Mouse (Mus musculus) midbrain, embryonic 13.5 days (tissue): Measurements from ENCODE around the gene Olfr920. TPM values are rescaled to one million over a fixed set of nuclear protein-coding genes. Genes with fewer than 3 reads are reported as not detected.

ENCODE experiments used
- ATAC-seq: fragments of 200-750 bp; cut with Nextera tagmentation; 2 replicates; pipeline ENCODE4 v1.8.0; 2017; ENCODE audit warnings: mild to moderate bottlenecking, moderate TSS enrichment, moderate library complexity
- H3K27ac ChIP-seq: fragments of 300-500 bp; sonication (generic); 2 replicates; pipeline ENCODE4 v1.5.1; 2015; ENCODE audit warnings: inconsistent platforms, mild to moderate bottlenecking, moderate library complexity
- H3K27me3 ChIP-seq: fragments of 300-500 bp; sonication (generic); 2 replicates; pipeline ENCODE4 v1.6.1; 2015; ENCODE audit warnings: mild to moderate bottlenecking, inconsistent platforms
- H3K36me3 ChIP-seq: fragments of 300-500 bp; sonication (generic); 2 replicates; pipeline ENCODE4 v1.6.1; 2015; ENCODE audit warnings: mild to moderate bottlenecking, inconsistent platforms
- H3K4me1 ChIP-seq: fragments of 300-500 bp; sonication (generic); replicated peaks from 2 replicates; pipeline ENCODE4 v1.6.1; 2015; ENCODE audit warnings: inconsistent platforms
- H3K4me2 ChIP-seq: fragments of 300-500 bp; sonication (generic); replicated peaks from 2 replicates; pipeline ENCODE4 v1.6.1; 2015; ENCODE audit warnings: moderate library complexity, mild to moderate bottlenecking, inconsistent platforms
- H3K4me3 ChIP-seq: fragments of 300-500 bp; sonication (generic); replicated peaks from 2 replicates; pipeline ENCODE4 v1.5.1; 2015; ENCODE audit warnings: mild to moderate bottlenecking, inconsistent platforms
- H3K9ac ChIP-seq: fragments of 300-500 bp; sonication (generic); replicated peaks from 2 replicates; pipeline ENCODE4 v1.6.1; 2015; ENCODE audit warnings: mild to moderate bottlenecking, inconsistent platforms
- H3K9me3 ChIP-seq: fragments of 300-500 bp; sonication (generic); 2 replicates; pipeline ENCODE4 v1.6.1; 2016; ENCODE audit warnings: mild to moderate bottlenecking, inconsistent platforms
- WGBS: fragments of 180-500 bp; shearing (Covaris S2); methylation state at CpG from one replicate; pipeline ENCODE4 v1.1.7; 2015; 5-methylcytosine and 5-hydroxymethylcytosine counted together
- polyA plus RNA-seq: library from polyadenylated mRNA; unstranded; fragments of >200 nt; fragmentation: Nextera tagmentation; extraction: Ambion mirVana; gene quantifications from 2 replicates; pipeline ENCODE4 v1.2.1, GENCODE M21; 2015

The Olfr920 gene
- polyA plus RNA-seq: not detected in 2 replicates

DNA sequence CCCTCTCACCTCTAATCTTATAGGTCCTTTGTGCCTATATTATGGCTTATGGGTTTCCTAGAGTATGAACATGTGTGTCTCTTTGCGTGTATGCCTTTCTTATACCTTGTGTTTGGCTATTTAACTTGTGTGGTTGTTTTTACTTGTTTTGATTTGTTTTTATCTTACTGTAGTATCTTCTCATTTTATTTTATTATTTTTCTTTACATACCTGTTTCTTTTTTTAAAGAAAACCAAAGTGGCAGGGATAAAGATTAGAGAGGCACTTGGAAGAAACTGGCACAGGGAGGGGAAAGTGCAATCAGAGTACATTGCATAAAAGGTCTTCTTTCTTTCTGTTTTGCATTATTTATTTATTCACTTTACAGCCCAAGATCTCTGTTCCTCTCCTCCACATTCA, at the start of gene Olfr920:
Olfr920 (plus strand) TSS at position 301 of the 400 bp plus-strand sequence.
- WGBS: 93% methylated on average over 1 of the region's 1 CpGs
- no peak for ATAC-seq

DNA sequence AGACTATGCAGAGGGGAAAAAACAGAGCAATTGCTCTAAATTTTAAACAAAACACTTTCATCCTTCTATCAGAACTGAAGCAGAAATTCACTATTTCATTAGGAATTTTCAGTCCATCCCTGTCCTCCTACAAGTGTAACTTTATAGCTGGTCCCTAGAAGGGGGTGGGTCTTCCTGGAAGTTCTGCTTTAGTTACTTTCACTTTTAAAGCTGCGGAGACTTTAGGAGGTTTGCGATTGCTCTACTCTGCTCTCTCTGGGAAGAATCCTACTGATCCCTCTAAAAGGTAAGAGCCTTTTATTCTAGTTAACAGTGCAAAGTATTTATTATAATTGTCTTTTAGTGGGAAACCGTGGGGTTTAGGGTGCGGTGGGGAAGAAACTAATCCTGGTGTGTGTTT, 34.0 kb upstream of the Olfr920 start, which contains the start of gene Vwa5a:
Vwa5a (plus strand) TSS at position 167 of the 400 bp plus-strand sequence.
- Histone ChIP-seq H3K4me2 (peak within 1 kb of the TSS; percentile 48), H3K4me1 (peaks cover 12% of the 10 kb centered on the region), H3K9ac (peak within 1 kb of the TSS; percentile 37; the same call in 1 of the 2 replicates), H3K27me3 (no peaks in the 10 kb centered on the region), H3K27ac (no peak within 1 kb of the TSS), H3K9me3 (no peaks in the 10 kb centered on the region), H3K4me3 (peak within 1 kb of the TSS; percentile 36), H3K36me3 (no peaks in the 10 kb centered on the region)
- WGBS: 6% methylated on average over 4 of the region's 4 CpGs
- no peak for ATAC-seq

More for the DNA sequence above, at the start of gene Olfr920:
- H3K9me3 ChIP-seq: no peaks in the 10 kb centered on the region; the same call in 1 of the 2 replicates
- no peak within 1 kb of the TSS for H3K4me2 ChIP-seq
- H3K4me1 ChIP-seq: no peaks in the 10 kb centered on the region
- H3K27me3 ChIP-seq: no peaks in the 10 kb centered on the region
- no peak within 1 kb of the TSS for H3K4me3 ChIP-seq
- no peak within 1 kb of the TSS for H3K27ac ChIP-seq
- no peak within 1 kb of the TSS for H3K9ac ChIP-seq
- no peaks in the 10 kb centered on the region for H3K36me3 ChIP-seq

DNA sequence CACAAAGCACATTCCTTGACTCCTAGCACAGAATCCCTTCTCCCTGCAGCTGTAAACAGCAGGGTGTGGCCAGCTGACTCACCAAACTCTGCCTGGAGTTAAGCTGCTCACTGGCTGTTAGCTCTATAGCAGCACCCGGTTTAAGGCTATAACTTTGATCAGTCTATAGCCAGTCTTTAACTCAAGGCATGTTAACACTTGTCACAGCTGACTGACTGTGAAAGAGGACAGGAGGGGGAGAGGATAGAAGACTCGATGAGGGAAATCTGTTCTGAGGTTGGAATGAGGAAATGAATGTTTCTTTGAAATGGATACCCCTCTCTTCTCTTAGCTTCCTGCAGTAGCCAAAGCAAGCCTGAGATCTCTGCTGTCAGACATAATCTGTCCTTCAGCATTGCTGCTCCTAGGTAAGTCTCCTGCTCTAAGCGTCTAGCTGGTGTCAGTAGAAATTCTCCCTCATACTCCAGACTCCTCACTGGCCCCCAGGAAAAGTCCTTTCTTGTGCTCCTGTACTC, 33.1 kb upstream of the Olfr920 start:
- no peaks in the 10 kb centered on the region for H3K36me3 ChIP-seq
- no peaks in the 10 kb centered on the region for H3K27me3 ChIP-seq
- ATAC-seq: peak; percentile 40; the same call in 1 of the 2 replicates
- peak overlapping the region; percentile 48 for H3K4me2 ChIP-seq
- peak overlapping the region; percentile 36 for H3K4me3 ChIP-seq
- 2% methylated on average over 3 of the region's 3 CpGs for WGBS
- H3K4me1 ChIP-seq: peaks cover 12% of the 10 kb centered on the region
- no peak overlapping the region for H3K27ac ChIP-seq
- no peaks in the 10 kb centered on the region for H3K9me3 ChIP-seq
- H3K9ac ChIP-seq: peak overlapping the region; percentile 37; the same call in 1 of the 2 replicates

DNA sequence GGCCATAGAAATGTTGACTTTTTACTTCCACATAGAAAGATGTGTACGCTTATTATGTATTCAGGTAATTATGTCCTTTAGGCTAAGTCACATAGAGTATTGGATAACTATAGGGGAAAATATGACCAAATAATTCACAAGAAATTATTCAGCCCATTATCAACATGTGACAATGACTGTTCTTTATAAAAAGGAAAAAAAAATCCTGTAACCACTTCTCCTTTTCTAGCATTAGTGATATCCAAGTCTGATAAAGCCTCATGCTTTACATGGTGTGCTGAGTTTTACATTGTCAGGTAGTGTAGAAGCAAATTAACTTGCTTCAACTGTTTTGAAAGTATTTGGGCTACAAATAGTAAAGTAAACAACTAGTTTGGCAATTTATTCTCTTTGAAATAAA, 28.1 kb upstream of the Olfr920 start:
- no peak overlapping the region for H3K9ac ChIP-seq
- WGBS: 98% methylated on average over 1 of the region's 1 CpGs
- H3K27me3 ChIP-seq: no peaks in the 10 kb centered on the region
- H3K36me3 ChIP-seq: no peaks in the 10 kb centered on the region
- no peak overlapping the region for H3K4me2 ChIP-seq
- no peak for ATAC-seq
- no peak overlapping the region for H3K4me3 ChIP-seq
- no peaks in the 10 kb centered on the region for H3K9me3 ChIP-seq
- no peak overlapping the region for H3K27ac ChIP-seq
- H3K4me1 ChIP-seq: peaks cover 3% of the 10 kb centered on the region

DNA sequence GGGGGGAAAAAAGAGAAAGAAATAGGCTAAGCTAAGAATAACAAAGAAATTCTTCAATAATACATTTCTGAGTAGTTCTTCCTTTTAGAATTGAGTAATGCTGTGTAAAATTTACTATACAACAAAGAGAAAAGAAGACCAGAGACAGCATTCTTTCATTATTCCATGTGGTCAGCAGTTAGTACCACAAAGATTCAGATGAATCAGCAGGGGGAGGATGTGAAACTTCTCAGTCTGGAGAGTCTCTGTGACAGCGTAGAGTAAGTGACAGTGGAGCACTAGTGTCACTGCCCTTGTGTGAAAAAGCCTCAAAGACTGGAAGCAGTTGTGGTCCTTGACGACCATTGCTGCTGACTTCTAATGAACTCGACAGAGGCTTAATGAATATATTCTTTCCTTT, 23.9 kb upstream of the Olfr920 start:
- Histone ChIP-seq H3K27ac (no peak overlapping the region), H3K9me3 (no peaks in the 10 kb centered on the region), H3K27me3 (no peaks in the 10 kb centered on the region), H3K36me3 (no peaks in the 10 kb centered on the region), H3K9ac (no peak overlapping the region), H3K4me2 (no peak overlapping the region), H3K4me1 (no peaks in the 10 kb centered on the region), H3K4me3 (no peak overlapping the region)
- WGBS: 72% methylated on average over 3 of the region's 3 CpGs
- ATAC-seq: no peak

DNA sequence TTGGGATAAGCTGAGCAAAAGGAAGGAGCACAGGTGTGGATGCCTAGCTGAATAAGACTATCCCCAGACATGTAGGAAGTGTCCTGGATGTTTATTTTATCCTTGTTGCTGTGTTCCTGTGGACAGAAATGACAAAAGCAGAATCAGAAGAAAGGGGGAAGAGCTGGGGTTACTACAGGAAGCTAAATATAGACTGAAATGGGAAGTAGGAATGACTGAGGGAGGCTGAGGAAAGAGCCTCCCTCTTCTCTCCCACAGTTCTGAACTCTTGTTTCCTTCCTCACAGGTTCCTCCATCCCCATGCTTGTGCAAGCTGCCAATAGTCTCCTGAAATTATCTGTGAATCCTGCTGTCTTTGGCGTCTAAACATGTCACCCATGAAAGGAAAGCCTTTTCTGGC, 10.7 kb upstream of the Olfr920 start:
- Histone ChIP-seq H3K9ac (no peak overlapping the region), H3K27ac (no peak overlapping the region), H3K4me3 (no peak overlapping the region), H3K4me1 (no peaks in the 10 kb centered on the region), H3K4me2 (no peak overlapping the region), H3K9me3 (no peaks in the 10 kb centered on the region), H3K36me3 (no peaks in the 10 kb centered on the region), H3K27me3 (no peaks in the 10 kb centered on the region)
- 89% methylated on average over 1 of the region's 1 CpGs for WGBS
- no peak for ATAC-seq

DNA sequence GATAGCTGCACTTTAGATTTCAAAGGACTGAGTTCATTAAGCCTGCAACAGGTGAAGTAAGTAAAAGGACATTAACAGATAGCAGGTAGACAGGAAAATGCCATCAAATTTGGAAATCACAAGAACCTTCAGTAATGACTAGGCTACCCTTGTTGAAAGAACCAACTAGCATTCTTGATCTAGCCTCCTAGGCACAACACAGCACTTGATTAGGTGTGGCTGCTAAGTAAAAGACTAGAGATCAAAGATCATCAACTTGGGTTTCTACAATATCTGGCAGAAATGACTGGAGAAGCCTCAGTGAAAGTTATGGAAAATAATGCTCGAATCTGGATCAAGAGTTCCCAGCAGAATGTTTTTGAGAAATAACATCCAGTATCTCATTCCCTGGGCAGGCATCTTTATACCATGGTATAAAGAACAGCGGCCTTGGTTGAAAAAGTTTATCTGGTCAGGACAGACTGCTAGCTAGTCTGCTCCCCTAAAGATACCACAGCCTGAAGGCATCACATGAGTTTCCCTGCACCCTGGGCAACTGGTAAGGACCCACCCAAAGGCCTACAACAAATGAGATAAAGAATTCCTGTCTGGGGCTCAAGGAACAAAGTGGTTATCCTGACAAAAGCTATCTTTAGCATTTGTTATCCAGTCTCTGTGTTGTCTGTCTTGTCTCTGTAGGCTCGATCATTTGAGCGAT, 7.3 kb upstream of the Olfr920 start:
- Histone ChIP-seq H3K27me3 (no peaks in the 10 kb centered on the region), H3K27ac (no peak overlapping the region), H3K36me3 (no peaks in the 10 kb centered on the region), H3K4me1 (no peaks in the 10 kb centered on the region), H3K9me3 (no peaks in the 10 kb centered on the region), H3K4me2 (no peak overlapping the region), H3K4me3 (no peak overlapping the region), H3K9ac (no peak overlapping the region)
- WGBS: 95% methylated on average over 4 of the region's 4 CpGs
- no peak for ATAC-seq

DNA sequence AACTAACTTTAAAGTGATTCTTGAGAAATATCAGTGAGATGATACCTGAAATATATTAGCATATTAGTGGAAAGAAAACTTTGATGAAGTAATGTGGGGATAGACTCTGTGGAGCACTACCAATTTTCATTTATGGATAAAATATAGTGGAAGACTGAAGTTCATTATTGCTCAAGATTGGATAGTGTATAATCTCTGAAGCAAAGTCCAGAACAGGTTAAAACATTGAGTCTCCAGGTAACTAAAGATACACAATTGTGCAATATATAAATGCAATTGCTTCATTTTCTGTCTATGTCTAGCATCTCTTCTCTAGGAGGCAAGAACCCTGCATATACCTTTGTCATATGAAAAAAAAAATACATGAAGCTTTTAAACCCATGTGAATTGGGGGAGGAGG, 20.7 kb downstream of the Olfr920 start, which contains the start of gene Olfr921:
Olfr921 (plus strand) TSS at position 301 of the 400 bp plus-strand sequence.
- Histone ChIP-seq H3K4me2 (no peak within 1 kb of the TSS), H3K36me3 (no peaks in the 10 kb centered on the region), H3K4me3 (no peak within 1 kb of the TSS), H3K27ac (no peak within 1 kb of the TSS), H3K9me3 (no peaks in the 10 kb centered on the region), H3K9ac (no peak within 1 kb of the TSS), H3K4me1 (no peaks in the 10 kb centered on the region), H3K27me3 (no peaks in the 10 kb centered on the region)
- ATAC-seq: no peak

DNA sequence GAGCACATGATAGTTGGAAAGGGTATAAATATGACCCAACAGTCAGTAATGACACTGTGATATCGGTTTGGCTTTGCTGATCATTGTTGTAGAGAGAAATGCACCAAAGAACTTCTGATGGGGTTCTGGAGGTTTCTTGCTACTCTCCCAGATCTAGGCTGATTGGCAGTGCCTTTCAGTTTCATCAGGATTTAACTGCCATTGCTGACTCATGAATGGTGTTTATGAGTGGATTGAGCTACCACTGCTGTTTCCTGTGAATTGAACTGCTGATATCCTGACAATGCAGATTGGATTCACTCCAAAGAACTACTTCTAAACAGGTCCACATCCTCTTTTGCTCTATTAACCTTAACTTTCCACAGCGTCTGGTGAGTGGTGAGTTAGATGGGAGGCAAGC, 40.6 kb downstream of the Olfr920 start:
- Histone ChIP-seq H3K36me3 (no peaks in the 10 kb centered on the region), H3K9me3 (no peaks in the 10 kb centered on the region), H3K4me1 (no peaks in the 10 kb centered on the region), H3K9ac (no peak overlapping the region), H3K4me2 (no peak overlapping the region), H3K27me3 (no peaks in the 10 kb centered on the region), H3K27ac (no peak overlapping the region), H3K4me3 (no peak overlapping the region)
- WGBS: 90% methylated on average over 2 of the region's 2 CpGs
- ATAC-seq: no peak

DNA sequence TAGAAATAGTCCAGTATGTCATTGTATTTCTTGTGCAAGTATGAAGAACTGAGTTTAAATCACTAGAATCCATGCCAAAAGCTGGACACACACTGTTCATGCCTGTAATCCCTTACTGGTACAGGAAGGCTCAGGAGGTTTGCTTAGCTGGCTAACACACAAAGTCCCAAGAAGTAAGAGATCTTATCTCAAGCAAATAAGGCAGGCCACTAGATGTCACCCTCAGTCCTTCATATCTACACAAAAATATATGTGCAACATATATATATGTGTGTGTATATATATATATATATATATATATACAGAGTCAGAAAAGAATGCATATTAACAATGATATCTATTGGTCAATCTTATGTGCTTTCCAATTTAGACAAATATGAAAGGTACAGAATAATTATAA, 53.6 kb downstream of the Olfr920 start:
- no peaks in the 10 kb centered on the region for H3K27me3 ChIP-seq
- H3K36me3 ChIP-seq: no peaks in the 10 kb centered on the region
- no peaks in the 10 kb centered on the region for H3K4me1 ChIP-seq
- no peak overlapping the region for H3K4me2 ChIP-seq
- no peak for ATAC-seq
- H3K27ac ChIP-seq: no peak overlapping the region
- no peak overlapping the region for H3K4me3 ChIP-seq
- H3K9ac ChIP-seq: no peak overlapping the region
- H3K9me3 ChIP-seq: no peaks in the 10 kb centered on the region
